Mouse (Mus musculus): ENCODE measurements at regions not wholly inside any gene's neighbourhood (a gene's known extent, or its start where the extent isn't known, plus 50 kb on each side); places are given as distances from the start of the nearest gene placed in this dataset.

DNA sequence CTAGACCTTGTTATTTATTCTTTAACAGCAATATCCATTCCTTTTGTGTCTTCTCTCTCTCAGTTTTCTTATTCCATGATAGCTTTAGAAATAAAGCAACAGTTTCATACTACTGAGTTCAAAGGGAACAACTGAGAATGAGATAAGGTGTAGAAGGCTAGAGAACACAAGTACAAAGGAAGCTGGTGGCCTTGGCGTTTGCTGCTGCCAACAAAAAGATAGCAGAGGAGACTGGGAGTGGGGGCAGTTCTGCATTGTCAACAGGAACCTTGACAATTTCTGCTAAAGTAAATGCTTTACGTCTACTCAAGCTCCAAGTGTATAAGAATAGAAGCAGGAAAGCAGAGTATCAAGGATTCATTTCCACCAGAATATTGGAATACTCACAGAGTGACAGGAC, 109.3 kb upstream of the B430305J03Rik start:
- no peak for ATAC-seq
- Histone ChIP-seq H3K4me3 (ENCODE audit: low read depth, low read length) (no peak overlapping the region), H3K4me2 (ENCODE audit: low read depth) (no peak overlapping the region), H3K27me3 (ENCODE audit: insufficient read depth, low read length) (no peaks in the 10 kb centered on the region), H3K9me3 (ENCODE audit: low read length) (no peaks in the 10 kb centered on the region), H3K9ac (no peak overlapping the region), H3K27ac (ENCODE audit: low read depth, low read length) (no peak overlapping the region), H3K36me3 (ENCODE audit: insufficient read depth) (no peaks in the 10 kb centered on the region), H3K4me1 (ENCODE audit: insufficient read depth) (no peaks in the 10 kb centered on the region)
- WGBS = 64% methylated on average over 2 of the region's 2 CpGs
- no peak for DNase-seq
- no peak for TF ChIP-seq CTCF (IDR thresholded peaks at IDR 0.05; ENCODE audit: low read depth)

- peak; percentile 67 for TF ChIP-seq CTCF (IDR thresholded peaks at IDR 0.05; ENCODE audit: low read depth)
- Histone ChIP-seq H3K4me1 (ENCODE audit: insufficient read depth) (no peaks in the 10 kb centered on the region), H3K4me3 (ENCODE audit: low read depth, low read length) (no peak overlapping the region), H3K27ac (ENCODE audit: low read depth, low read length) (no peak overlapping the region), H3K9me3 (ENCODE audit: low read length) (no peaks in the 10 kb centered on the region), H3K36me3 (ENCODE audit: insufficient read depth) (no peaks in the 10 kb centered on the region), H3K4me2 (ENCODE audit: low read depth) (no peak overlapping the region), H3K27me3 (ENCODE audit: insufficient read depth, low read length) (no peaks in the 10 kb centered on the region), H3K9ac (no peak overlapping the region)
- 39% methylated on average over 3 of the region's 3 CpGs for WGBS
- ATAC-seq = peak; percentile 83; the same call in 1 of the 2 replicates
- peak; percentile 38 for DNase-seq
These were observed 101.4 kb upstream of the B430305J03Rik start for GRCm38 (mm10) chr3:61467158-61467557.

GRCm38 (mm10) chr3:61466641-61467040, 100.9 kb upstream of the B430305J03Rik start:
- H3K9ac ChIP-seq = no peak overlapping the region
- WGBS = 83% methylated on average over 2 of the region's 2 CpGs

GRCm38 (mm10) chr3:61460076-61460475, 94.3 kb upstream of the B430305J03Rik start:
- DNase-seq (no peak), ATAC-seq (no peak)
- H3K4me2 ChIP-seq (ENCODE audit: low read depth) = no peak overlapping the region
- H3K4me1 ChIP-seq (ENCODE audit: insufficient read depth) = no peaks in the 10 kb centered on the region
- H3K36me3 ChIP-seq (ENCODE audit: insufficient read depth) = no peaks in the 10 kb centered on the region
- no peaks in the 10 kb centered on the region for H3K9me3 ChIP-seq (ENCODE audit: low read length)
- H3K4me3 ChIP-seq (ENCODE audit: low read depth, low read length) = no peak overlapping the region
- H3K9ac ChIP-seq = no peak overlapping the region
- no peak for TF ChIP-seq CTCF (IDR thresholded peaks at IDR 0.05; ENCODE audit: low read depth)
- H3K27me3 ChIP-seq (ENCODE audit: insufficient read depth, low read length) = no peaks in the 10 kb centered on the region
- no peak overlapping the region for H3K27ac ChIP-seq (ENCODE audit: low read depth, low read length)

More at GRCm38 (mm10) chr3:61466641-61467040, 100.9 kb upstream of the B430305J03Rik start:
- DNase-seq (no peak), ATAC-seq (no peak)
- Histone ChIP-seq H3K9me3 (ENCODE audit: low read length) (no peaks in the 10 kb centered on the region), H3K4me1 (ENCODE audit: insufficient read depth) (no peaks in the 10 kb centered on the region), H3K4me3 (ENCODE audit: low read depth, low read length) (no peak overlapping the region), H3K27me3 (ENCODE audit: insufficient read depth, low read length) (no peaks in the 10 kb centered on the region), H3K27ac (ENCODE audit: low read depth, low read length) (no peak overlapping the region), H3K36me3 (ENCODE audit: insufficient read depth) (no peaks in the 10 kb centered on the region), H3K4me2 (ENCODE audit: low read depth) (no peak overlapping the region)
- TF ChIP-seq CTCF (IDR thresholded peaks at IDR 0.05; ENCODE audit: low read depth) = no peak

DNA sequence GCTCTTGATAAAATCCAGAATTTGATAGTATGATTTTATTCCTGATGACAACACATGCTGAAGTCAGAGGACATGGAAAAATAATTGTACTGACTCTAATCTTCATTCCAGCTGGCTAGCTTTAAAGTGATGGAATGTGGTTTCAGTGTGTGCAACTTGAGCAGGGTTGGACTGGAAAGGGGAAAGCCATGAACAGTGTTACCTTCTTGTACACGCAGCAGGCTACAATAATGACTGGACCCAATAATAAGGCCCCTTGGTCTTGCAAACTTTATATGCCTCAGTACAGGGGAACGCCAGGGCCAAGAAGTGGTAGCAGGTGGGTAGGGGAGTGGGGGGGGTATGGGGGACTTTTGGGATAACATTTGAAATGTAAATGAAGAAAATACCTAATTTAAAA, 90.8 kb upstream of the B430305J03Rik start:
- H3K4me3 ChIP-seq (ENCODE audit: low read depth, low read length) = no peak overlapping the region
- no peaks in the 10 kb centered on the region for H3K27me3 ChIP-seq (ENCODE audit: insufficient read depth, low read length)
- no peaks in the 10 kb centered on the region for H3K9me3 ChIP-seq (ENCODE audit: low read length)
- no peak overlapping the region for H3K9ac ChIP-seq
- H3K36me3 ChIP-seq (ENCODE audit: insufficient read depth) = no peaks in the 10 kb centered on the region
- WGBS = 95% methylated on average over 2 of the region's 2 CpGs
- H3K4me2 ChIP-seq (ENCODE audit: low read depth) = no peak overlapping the region
- H3K4me1 ChIP-seq (ENCODE audit: insufficient read depth) = no peaks in the 10 kb centered on the region
- ATAC-seq (no peak), DNase-seq (no peak)
- no peak overlapping the region for H3K27ac ChIP-seq (ENCODE audit: low read depth, low read length)
- TF ChIP-seq CTCF (IDR thresholded peaks at IDR 0.05; ENCODE audit: low read depth) = no peak

DNA sequence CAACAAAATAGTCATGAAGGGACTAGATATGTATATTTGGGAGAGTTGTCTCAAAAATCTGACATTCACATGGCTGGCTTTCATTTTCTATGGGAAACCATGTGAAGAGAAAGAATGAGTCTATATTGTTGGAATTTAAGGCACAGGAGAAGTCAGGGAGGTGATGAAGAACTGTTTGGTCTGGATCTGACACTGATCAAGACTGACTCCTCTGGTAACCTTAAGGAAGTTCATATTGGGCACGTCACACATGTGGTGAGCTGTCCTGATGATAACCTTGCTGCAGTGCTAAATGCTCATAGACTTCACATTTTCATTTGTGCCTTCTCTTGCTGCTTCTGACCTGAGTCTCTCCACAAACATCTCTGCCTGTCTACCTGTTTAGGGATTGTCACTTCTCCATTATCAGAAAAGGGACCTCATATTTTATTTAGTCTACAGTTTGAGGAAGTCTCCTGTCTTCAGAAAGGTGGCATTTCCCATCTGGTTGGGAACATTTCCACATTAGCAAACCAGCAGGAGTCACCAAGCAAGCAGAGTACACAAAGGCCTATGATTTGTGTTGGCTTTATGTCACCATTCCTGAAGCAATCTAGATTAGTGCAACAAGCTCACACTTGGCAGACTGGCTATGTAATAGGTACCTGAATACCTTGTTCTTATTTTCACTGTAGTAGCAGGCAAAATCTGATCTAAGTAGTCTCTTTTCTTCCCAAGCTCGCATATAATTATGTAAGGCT, 76.4 kb upstream of the B430305J03Rik start:
- 84% methylated on average over 2 of the region's 2 CpGs for WGBS
- Histone ChIP-seq H3K4me2 (ENCODE audit: low read depth) (no peak overlapping the region), H3K9ac (no peak overlapping the region), H3K4me1 (ENCODE audit: insufficient read depth) (no peaks in the 10 kb centered on the region), H3K4me3 (ENCODE audit: low read depth, low read length) (no peak overlapping the region), H3K27me3 (ENCODE audit: insufficient read depth, low read length) (no peaks in the 10 kb centered on the region), H3K9me3 (ENCODE audit: low read length) (no peaks in the 10 kb centered on the region), H3K36me3 (ENCODE audit: insufficient read depth) (no peaks in the 10 kb centered on the region), H3K27ac (ENCODE audit: low read depth, low read length) (no peak overlapping the region)
- ATAC-seq (no peak), DNase-seq (no peak)
- no peak for TF ChIP-seq CTCF (IDR thresholded peaks at IDR 0.05; ENCODE audit: low read depth)

DNA sequence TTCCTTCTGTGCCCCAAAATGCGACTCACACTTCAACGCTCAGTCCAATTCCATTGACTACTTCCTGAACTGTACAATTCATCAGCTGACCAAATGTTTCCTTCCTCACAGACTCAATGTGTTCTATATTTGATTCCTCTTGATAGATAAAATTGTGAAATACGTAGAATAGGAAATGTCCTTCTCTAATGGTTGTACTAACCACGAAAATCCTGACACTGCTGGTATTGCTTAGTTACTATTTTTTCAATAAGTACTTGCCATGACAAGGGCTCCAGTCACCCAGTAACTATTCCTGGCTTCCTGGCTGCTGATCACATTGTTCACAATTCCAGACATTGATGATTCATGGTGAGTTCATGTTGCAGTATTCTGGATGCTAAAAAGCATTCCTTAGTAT, 75.7 kb upstream of the B430305J03Rik start:
- H3K36me3 ChIP-seq (ENCODE audit: insufficient read depth) = no peaks in the 10 kb centered on the region
- H3K27me3 ChIP-seq (ENCODE audit: insufficient read depth, low read length) = no peaks in the 10 kb centered on the region
- no peak for ATAC-seq
- 93% methylated on average over 4 of the region's 4 CpGs for WGBS
- no peaks in the 10 kb centered on the region for H3K4me1 ChIP-seq (ENCODE audit: insufficient read depth)
- no peak for TF ChIP-seq CTCF (IDR thresholded peaks at IDR 0.05; ENCODE audit: low read depth)
- H3K9me3 ChIP-seq (ENCODE audit: low read length) = no peaks in the 10 kb centered on the region
- H3K9ac ChIP-seq = no peak overlapping the region
- no peak overlapping the region for H3K4me3 ChIP-seq (ENCODE audit: low read depth, low read length)
- H3K4me2 ChIP-seq (ENCODE audit: low read depth) = no peak overlapping the region
- H3K27ac ChIP-seq (ENCODE audit: low read depth, low read length) = no peak overlapping the region
- DNase-seq = no peak
